Comparison of ENCODE assay signal across 14 mouse cellular contexts in genomic region chr14:9467690-9468458, GRCm38 (mm10).
DNase-seq lines count a peak whose midpoint lies in the region; ATAC-seq lines count a peak whose summit lies in the region.
"Had no signal": no experiment of that assay in that cellular context is flagged by ENCODE, and none has a peak within 500 bp of the region (broad histone marks: within the 10 kb centered on the region; RNA-seq: fewer than 3 reads in every experiment).

No protein-coding gene starts in this region.

- H3K4me3 ChIP-seq in liver, embryonic 11.5 days (ENCODE audit: low read depth, low read length): no peak overlapping the region
- no peak overlapping the region for H3K4me3 ChIP-seq in embryonic facial prominence, embryonic 14.5 days (ENCODE audit: low read depth, low read length)
- H3K4me3 ChIP-seq in limb, embryonic 15.5 days: no peak overlapping the region
- H3K4me3 ChIP-seq: embryonic facial prominence, embryonic 15.5 days; forebrain, embryonic 15.5 days; layer of hippocampus, adult 2 months had no signal

- H3K9ac ChIP-seq in liver, embryonic 11.5 days (ENCODE audit: low read depth, low read length): no peak overlapping the region
- no peak overlapping the region for H3K9ac ChIP-seq in embryonic facial prominence, embryonic 14.5 days (ENCODE audit: low read depth, low read length)
- no peak overlapping the region for H3K9ac ChIP-seq in limb, embryonic 15.5 days
- H3K9ac ChIP-seq: embryonic facial prominence, embryonic 15.5 days; forebrain, embryonic 15.5 days had no signal

- no peaks in the 10 kb centered on the region for H3K9me3 ChIP-seq in liver, embryonic 11.5 days (ENCODE audit: control insufficient read depth, low read length)
- no peaks in the 10 kb centered on the region for H3K9me3 ChIP-seq in embryonic facial prominence, embryonic 14.5 days (ENCODE audit: control insufficient read depth, low read length)
- H3K9me3 ChIP-seq in limb, embryonic 15.5 days: no peaks in the 10 kb centered on the region
- H3K9me3 ChIP-seq: embryonic facial prominence, embryonic 15.5 days; forebrain, embryonic 15.5 days had no signal

- no peaks in the 10 kb centered on the region for H3K36me3 ChIP-seq in liver, embryonic 11.5 days (ENCODE audit: control insufficient read depth, insufficient read depth, low read length)
- H3K36me3 ChIP-seq in embryonic facial prominence, embryonic 14.5 days (ENCODE audit: control insufficient read depth, insufficient read depth, low read length): no peaks in the 10 kb centered on the region
- H3K36me3 ChIP-seq in limb, embryonic 15.5 days: no peaks in the 10 kb centered on the region
- H3K36me3 ChIP-seq: embryonic facial prominence, embryonic 15.5 days; forebrain, embryonic 15.5 days had no signal

- 46% methylated on average over 7 of the region's 7 CpGs for WGBS in liver, embryonic 11.5 days
- WGBS in embryonic facial prominence, embryonic 14.5 days: 61% methylated on average over 7 of the region's 7 CpGs
- 61% methylated on average over 7 of the region's 7 CpGs for WGBS in limb, embryonic 15.5 days

- H3K4me1 ChIP-seq in liver, embryonic 11.5 days (replicated peaks; ENCODE audit: control insufficient read depth, insufficient read depth, low read length): no peaks in the 10 kb centered on the region
- H3K4me1 ChIP-seq in embryonic facial prominence, embryonic 14.5 days (ENCODE audit: control insufficient read depth, insufficient read depth, low read length): no peaks in the 10 kb centered on the region
- no peaks in the 10 kb centered on the region for H3K4me1 ChIP-seq in limb, embryonic 15.5 days
- H3K4me1 ChIP-seq: embryonic facial prominence, embryonic 15.5 days; forebrain, embryonic 15.5 days had no signal

- peak; percentile 24 for DNase-seq in embryo, embryonic 10.5 days (ENCODE audit: low spot score)
- DNase-seq in embryo, embryonic 11 days: no peak
- no peak for DNase-seq in liver, embryonic 11.5 days (ENCODE audit: low spot score)
- no peak for DNase-seq in liver
- DNase-seq in embryonic facial prominence, embryonic 14.5 days (ENCODE audit: low spot score): no peak
- no peak for DNase-seq in cerebellum, adult 8-10 months
- DNase-seq: cerebellum, adult 11-12 months; gastrocnemius, postnatal 36 days; thymus, adult 2 months had no signal

- no peak overlapping the region for H3K27ac ChIP-seq in liver, embryonic 11.5 days (ENCODE audit: low read depth, low read length)
- no peak overlapping the region for H3K27ac ChIP-seq in embryonic facial prominence, embryonic 14.5 days (replicated peaks; ENCODE audit: low read depth, low read length)
- H3K27ac ChIP-seq in limb, embryonic 15.5 days: no peak overlapping the region
- H3K27ac ChIP-seq: embryonic facial prominence, embryonic 15.5 days; forebrain, embryonic 15.5 days; layer of hippocampus, adult 2 months had no signal

- no peaks in the 10 kb centered on the region for H3K27me3 ChIP-seq in liver, embryonic 11.5 days (replicated peaks; ENCODE audit: control insufficient read depth, insufficient read depth, low read length)
- no peaks in the 10 kb centered on the region for H3K27me3 ChIP-seq in embryonic facial prominence, embryonic 14.5 days (replicated peaks; ENCODE audit: control insufficient read depth, insufficient read depth, low read length)
- H3K27me3 ChIP-seq in limb, embryonic 15.5 days: no peaks in the 10 kb centered on the region
- H3K27me3 ChIP-seq: embryonic facial prominence, embryonic 15.5 days; forebrain, embryonic 15.5 days had no signal

- ATAC-seq in liver, embryonic 11.5 days (replicated peaks; ENCODE audit: low FRiP score): 0 out of 2 replicates have a peak, but pooled peaks have one; percentile 20
- ATAC-seq in embryonic facial prominence, embryonic 14.5 days (ENCODE audit: low read depth): peak; percentile 67; the same call in 1 of the 2 replicates
- ATAC-seq in limb, embryonic 15.5 days (ENCODE audit: insufficient number of reproducible peaks, low FRiP score, low TSS enrichment, low read depth): 0 out of 2 replicates have a peak, but pooled peaks have one; percentile 55
- no peak for ATAC-seq in megakaryocyte, adult 5-6 weeks (ENCODE audit: poor library complexity, severe bottlenecking)
- ATAC-seq: forebrain, embryonic 15.5 days had no signal

- no peak overlapping the region for H3K4me2 ChIP-seq in liver, embryonic 11.5 days
- H3K4me2 ChIP-seq in embryonic facial prominence, embryonic 14.5 days (ENCODE audit: low read depth, low read length): no peak overlapping the region
- no peak overlapping the region for H3K4me2 ChIP-seq in limb, embryonic 15.5 days
- H3K4me2 ChIP-seq: embryonic facial prominence, embryonic 15.5 days; forebrain, embryonic 15.5 days had no signal
